Mouse (Mus musculus) midbrain, embryonic 11.5 days (tissue): ENCODE results near the gene Mettl16. TPM values are rescaled to one million over a fixed set of nuclear protein-coding genes. Genes with fewer than 3 reads are reported as not detected.

Experiments
- ATAC-seq: fragments of 200-750 bp; cut with Nextera tagmentation; 2 replicates; pipeline ENCODE4 v1.8.0; 2017; ENCODE audit warnings: moderate TSS enrichment, moderate library complexity; ENCODE audit not compliant: low FRiP score
- DNase-seq: peaks from one replicate; pipeline ENCODE4 v3.0.0; 2015; ENCODE audit warnings: low spot score; ENCODE audit errors: missing footprints
- H3K27ac ChIP-seq: fragments of 300-500 bp; sonication (generic); 2 replicates; pipeline ENCODE4 v1.5.1; 2014; ENCODE audit warnings: low read depth, low read length
- H3K27me3 ChIP-seq: fragments of 300-500 bp; sonication (generic); 2 replicates; pipeline ENCODE4 v1.6.1; 2014; ENCODE audit warnings: mild to moderate bottlenecking, low read length, moderate library complexity, mixed read lengths; ENCODE audit not compliant: control insufficient read depth, insufficient read depth
- H3K36me3 ChIP-seq: fragments of 300-500 bp; sonication (generic); 2 replicates; pipeline ENCODE4 v1.6.1; 2014; ENCODE audit warnings: mild to moderate bottlenecking, low read length, moderate library complexity, mixed read lengths; ENCODE audit not compliant: control insufficient read depth, insufficient read depth
- H3K4me1 ChIP-seq: fragments of 300-500 bp; sonication (generic); 2 replicates; pipeline ENCODE4 v1.6.1; 2014; ENCODE audit warnings: low read length; ENCODE audit not compliant: control insufficient read depth, insufficient read depth
- H3K4me2 ChIP-seq: fragments of 300-500 bp; sonication (generic); 2 replicates; pipeline ENCODE4 v1.6.1; 2014; ENCODE audit warnings: mild to moderate bottlenecking, moderate library complexity
- H3K4me3 ChIP-seq: fragments of 300-500 bp; sonication (generic); 2 replicates; pipeline ENCODE4 v1.5.1; 2014; ENCODE audit warnings: low read depth, low read length
- H3K9ac ChIP-seq: fragments of 300-500 bp; sonication (generic); 2 replicates; pipeline ENCODE4 v1.6.1; 2014; ENCODE audit warnings: low read length
- H3K9me3 ChIP-seq: fragments of 300-500 bp; sonication (generic); 2 replicates; pipeline ENCODE4 v1.6.1; 2016; ENCODE audit warnings: low read length; ENCODE audit not compliant: control insufficient read depth
- whole genome bisulfite sequencing: fragments of 180-500 bp; shearing (Covaris S2); extraction: QIAGEN DNeasy Blood & Tissue Kit; methylation state at CpG from one replicate; pipeline ENCODE4 v1.1.7; 2014; 5-methylcytosine and 5-hydroxymethylcytosine counted together
- polyA plus RNA-seq: library from polyadenylated mRNA; unstranded; fragments of >200 nt; fragmentation: Nextera tagmentation; extraction: Ambion mirVana; gene quantifications from 2 replicates; pipeline ENCODE4 v1.2.1, GENCODE M21; 2014

Mettl16 gene
- polyA plus RNA-seq, 1 experiment from 2014 or later = 48.5 TPM

DNA sequence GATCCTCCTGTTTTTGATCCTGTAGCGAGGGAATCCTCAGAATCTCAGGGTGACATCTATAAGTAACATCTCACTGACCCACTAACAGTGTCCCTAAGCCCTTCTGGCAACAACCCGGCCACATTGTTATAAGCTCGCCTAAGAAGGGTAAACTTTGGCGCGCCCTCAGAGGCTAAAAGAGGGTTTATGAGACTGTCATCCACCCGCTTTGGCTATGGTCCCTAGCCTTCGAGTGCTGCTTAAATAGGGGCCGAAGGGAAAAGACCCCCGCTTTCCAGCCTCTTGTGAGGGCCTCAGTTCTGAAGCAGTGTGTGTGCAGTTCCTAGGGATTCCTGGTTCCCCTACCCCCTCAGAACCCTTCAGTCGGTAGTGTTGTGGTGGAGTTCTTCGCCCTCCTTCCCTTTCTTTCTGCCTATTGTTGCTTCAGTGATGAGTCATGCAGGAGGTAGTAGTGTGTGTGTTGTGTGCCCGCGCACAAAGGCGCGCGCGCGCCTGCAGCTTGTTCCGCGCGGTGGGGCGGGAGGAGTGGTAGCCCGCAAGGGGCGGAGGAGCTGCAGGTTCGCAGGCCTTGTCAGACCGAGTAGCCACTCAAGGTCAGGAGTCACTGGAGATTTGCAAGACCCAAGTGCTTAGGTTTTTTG lies 62.0 kb downstream of the Mettl16 start:
- ATAC-seq = no peak
- Histone ChIP-seq H3K36me3 (no peaks in the 10 kb centered on the region), H3K27ac (peak overlapping the region; percentile 67), H3K4me3 (peak overlapping the region; percentile 81), H3K4me1 (peaks cover 28% of the 10 kb centered on the region), H3K27me3 (no peaks in the 10 kb centered on the region), H3K9me3 (no peaks in the 10 kb centered on the region), H3K4me2 (peak overlapping the region; percentile 87), H3K9ac (peak overlapping the region; percentile 47)
- under 1% methylated on average over 26 of the region's 26 CpGs for WGBS
- peak; percentile 93 for DNase-seq

DNA sequence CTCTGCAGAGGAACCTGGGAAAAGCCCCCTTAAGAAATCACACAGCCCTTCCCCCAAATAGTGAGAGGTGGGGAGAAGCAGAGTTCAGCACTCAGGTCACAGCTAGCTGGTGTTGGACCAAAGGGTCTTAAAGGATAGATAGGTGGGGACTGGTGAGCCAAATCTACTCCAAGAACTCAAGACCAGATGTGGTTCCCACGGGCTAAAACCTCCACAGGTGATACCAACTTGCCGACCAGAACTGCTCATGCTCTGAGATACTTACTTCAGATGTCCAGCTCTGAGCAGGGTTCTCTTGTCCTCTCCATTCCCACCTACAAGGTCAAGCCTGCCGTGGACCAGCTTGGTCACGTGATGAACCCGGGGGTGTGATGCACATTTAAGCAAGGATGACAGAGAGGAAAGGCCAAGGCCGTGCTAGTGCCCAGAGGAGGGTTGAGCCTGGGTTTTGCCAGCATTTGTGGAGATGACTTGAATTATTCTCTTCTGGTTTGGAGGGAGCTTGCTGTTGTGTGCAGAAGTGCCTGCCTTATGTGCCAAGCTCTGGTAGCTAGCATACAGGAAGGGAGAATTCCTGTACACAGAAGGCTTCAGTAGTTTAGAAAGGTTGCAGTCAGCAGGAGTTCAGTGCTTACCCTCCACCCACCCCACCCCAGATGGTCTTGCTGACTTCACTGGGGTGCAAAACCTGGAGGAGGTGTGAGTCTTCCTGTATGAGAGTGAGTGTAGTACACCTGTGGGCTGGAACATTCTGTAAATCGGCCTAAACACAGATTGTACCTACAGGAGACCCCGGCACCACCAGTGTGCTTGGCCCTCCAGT lies 63.1 kb downstream of the Mettl16 start:
- Histone ChIP-seq H3K4me3 (no peak overlapping the region), H3K9ac (peak overlapping the region; percentile 16; the same call in 1 of the 2 replicates), H3K9me3 (no peaks in the 10 kb centered on the region), H3K36me3 (no peaks in the 10 kb centered on the region), H3K27ac (no peak overlapping the region), H3K27me3 (no peaks in the 10 kb centered on the region), H3K4me1 (peaks cover 32% of the 10 kb centered on the region), H3K4me2 (peak overlapping the region; percentile 87)
- 83% methylated on average over 8 of the region's 8 CpGs for WGBS
- ATAC-seq (no peak), DNase-seq (no peak)

DNA sequence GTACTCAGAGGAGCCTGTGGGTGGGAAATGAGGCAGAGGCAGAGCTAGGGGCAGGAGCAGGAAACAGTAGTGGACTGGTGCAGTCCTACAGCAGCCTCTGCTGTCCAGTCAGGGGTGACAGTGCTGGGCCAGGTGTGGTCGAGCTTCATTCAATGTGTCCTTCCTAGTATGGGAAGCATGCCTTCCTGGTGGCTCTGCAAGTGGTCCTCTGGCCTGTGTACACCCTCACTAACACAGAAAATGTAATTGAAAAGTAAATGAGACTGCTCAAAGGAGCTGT lies 63.7 kb downstream of the Mettl16 start:
- Histone ChIP-seq H3K4me1 (peaks cover 32% of the 10 kb centered on the region), H3K27me3 (no peaks in the 10 kb centered on the region), H3K36me3 (no peaks in the 10 kb centered on the region), H3K9ac (no peak overlapping the region), H3K4me2 (no peak overlapping the region), H3K4me3 (no peak overlapping the region), H3K9me3 (no peaks in the 10 kb centered on the region), H3K27ac (no peak overlapping the region)
- 79% methylated on average over 1 of the region's 1 CpGs for WGBS
- ATAC-seq (no peak), DNase-seq (no peak)

DNA sequence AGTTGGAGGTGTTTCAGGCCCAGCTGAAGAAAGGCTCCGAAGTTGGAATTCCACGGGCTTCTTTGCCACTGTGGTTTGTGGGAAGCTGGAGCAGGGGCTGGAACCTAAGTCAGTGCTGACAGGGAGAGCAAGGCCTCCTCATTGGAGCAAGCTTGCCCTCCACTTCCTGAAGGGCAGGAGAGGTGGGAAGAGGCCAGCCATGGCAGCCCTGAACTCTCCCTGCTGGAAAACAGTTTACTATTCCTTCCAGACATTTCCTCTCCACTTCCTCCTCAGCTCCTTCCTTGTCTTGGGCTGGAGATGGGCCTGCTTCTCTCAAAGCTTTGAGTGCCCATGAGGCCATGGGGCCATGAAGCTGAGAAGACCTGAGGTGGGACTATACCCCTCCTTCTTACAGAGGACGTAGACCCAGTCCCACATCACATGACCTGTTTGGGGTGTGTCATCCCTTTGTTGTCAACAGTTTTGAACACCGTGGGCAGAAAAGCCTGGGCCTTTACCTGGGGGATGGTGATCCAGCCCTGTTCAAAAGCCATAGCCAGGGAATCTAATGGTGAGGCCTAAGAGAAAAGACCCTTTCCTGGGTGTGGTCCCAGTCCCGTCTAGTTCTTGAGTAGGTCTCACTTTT lies 64.1 kb downstream of the Mettl16 start:
- no peak overlapping the region for H3K4me3 ChIP-seq
- no peak overlapping the region for H3K27ac ChIP-seq
- peaks cover 32% of the 10 kb centered on the region for H3K4me1 ChIP-seq
- no peak overlapping the region for H3K9ac ChIP-seq
- DNase-seq (no peak), ATAC-seq (no peak)
- WGBS = 73% methylated on average over 5 of the region's 5 CpGs
- H3K27me3 ChIP-seq = no peaks in the 10 kb centered on the region
- no peak overlapping the region for H3K4me2 ChIP-seq
- no peaks in the 10 kb centered on the region for H3K36me3 ChIP-seq
- no peaks in the 10 kb centered on the region for H3K9me3 ChIP-seq

DNA sequence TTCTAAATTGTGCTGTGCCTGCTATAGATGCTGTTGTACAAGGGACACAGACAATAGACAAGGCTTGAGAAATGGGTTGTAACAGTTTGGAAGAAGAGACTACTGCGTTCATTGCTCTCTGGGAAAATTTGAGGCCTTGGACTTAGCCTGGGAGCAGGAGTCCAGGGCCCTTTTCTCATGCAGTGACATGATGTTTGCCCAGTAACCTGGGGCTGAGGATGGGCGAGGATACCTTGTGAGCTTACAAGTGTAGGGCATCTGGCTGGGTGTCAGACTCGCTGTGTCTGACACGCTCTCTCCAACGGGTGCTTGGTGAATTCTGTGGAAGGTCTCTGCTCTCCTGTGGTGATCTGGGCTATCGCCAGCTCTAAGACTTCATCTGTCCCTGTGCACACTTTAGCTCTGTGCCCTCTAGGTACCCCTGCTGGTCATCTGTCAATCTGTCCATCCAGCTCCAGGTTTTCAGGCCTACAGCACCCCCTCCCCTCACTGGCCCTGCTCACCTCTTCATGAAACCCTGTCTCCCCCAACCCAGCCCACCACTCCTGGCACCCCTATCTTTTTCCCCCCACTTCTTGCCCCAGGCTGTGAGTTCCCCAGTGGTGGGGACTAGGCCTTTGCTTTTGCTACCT lies 65.1 kb downstream of the Mettl16 start:
- Histone ChIP-seq H3K9ac (no peak overlapping the region), H3K4me2 (no peak overlapping the region), H3K36me3 (no peaks in the 10 kb centered on the region), H3K27me3 (no peaks in the 10 kb centered on the region), H3K4me1 (peaks cover 32% of the 10 kb centered on the region), H3K4me3 (no peak overlapping the region), H3K27ac (no peak overlapping the region), H3K9me3 (no peaks in the 10 kb centered on the region)
- ATAC-seq = no peak
- no peak for DNase-seq
- WGBS = 85% methylated on average over 6 of the region's 6 CpGs

DNA sequence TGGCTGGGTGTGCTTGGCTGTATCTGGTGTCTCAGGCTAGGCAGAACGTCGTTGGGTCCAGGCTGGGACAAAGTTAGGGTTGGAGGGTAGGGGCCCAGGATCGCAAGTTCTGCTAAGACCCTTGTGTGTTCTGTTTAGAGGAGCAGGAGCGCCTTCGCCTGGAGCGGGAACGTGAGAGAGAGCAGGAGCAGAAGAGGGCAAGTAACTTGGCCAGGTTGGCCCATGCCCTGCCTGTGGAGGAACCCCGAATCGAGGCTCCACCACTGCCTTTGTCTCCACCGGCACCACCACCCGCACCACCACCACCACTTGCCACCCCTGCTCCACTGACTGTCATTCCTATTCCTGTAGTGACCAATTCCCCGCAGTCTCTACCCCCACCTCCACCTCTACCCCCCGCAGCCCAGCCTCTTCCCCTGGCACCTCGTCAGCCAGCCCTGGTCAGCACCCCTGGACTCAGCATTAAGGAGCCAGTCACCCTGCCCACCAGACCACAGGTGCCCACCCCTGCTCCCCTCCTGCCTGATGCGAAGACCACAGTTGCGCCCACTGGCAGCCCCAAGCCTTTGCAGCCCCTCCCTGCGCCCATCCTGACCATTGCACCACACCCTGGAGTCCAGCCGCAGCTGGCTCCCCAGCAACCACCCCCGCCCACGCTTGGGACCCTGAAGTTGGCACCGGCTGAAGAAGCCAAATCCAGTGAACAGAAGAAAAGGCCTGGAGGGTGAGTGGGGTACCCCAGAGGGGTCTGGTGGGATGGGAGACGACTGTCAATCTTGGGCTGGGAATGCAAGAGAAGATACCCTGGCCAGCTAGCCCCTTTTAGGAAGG lies 65.8 kb downstream of the Mettl16 start:
- H3K36me3 ChIP-seq = no peaks in the 10 kb centered on the region
- DNase-seq (no peak), ATAC-seq (no peak)
- no peak overlapping the region for H3K27ac ChIP-seq
- H3K9ac ChIP-seq = no peak overlapping the region
- H3K9me3 ChIP-seq = no peaks in the 10 kb centered on the region
- no peak overlapping the region; the same call in 1 of the 2 replicates for H3K4me2 ChIP-seq
- H3K4me3 ChIP-seq = no peak overlapping the region
- WGBS = 90% methylated on average over 22 of the region's 22 CpGs
- peaks cover 32% of the 10 kb centered on the region for H3K4me1 ChIP-seq
- no peaks in the 10 kb centered on the region for H3K27me3 ChIP-seq

DNA sequence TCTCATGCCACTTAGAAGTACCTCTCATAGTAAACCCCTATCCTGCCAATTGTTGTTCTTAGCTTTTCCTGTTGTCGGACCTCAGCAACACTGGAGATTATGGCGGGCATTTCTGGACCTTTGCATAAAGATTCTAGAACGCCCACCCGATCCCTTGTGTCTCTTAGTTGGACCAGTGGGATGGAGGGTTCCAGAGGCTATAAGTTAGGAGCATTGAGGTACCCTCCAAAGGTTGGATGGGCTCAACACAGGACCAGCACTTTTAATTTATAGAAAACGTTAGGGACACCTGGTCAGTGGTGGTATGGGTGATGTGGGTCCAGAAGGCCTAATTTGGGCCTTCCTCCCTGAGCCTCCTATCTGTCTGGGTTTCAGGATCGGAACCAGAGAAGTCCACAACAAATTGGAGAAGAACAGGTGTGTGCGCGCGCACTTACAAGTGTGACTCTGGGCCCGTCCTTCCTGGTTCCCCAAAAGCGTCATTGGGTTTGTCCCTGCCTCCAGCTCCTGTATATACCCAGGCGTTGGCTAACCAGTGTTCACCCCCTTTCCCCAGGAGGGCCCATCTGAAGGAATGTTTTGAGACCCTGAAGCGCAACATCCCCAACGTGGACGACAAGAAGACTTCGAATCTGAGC lies 66.5 kb downstream of the Mettl16 start:
- H3K9ac ChIP-seq = peak overlapping the region; percentile 71
- H3K4me3 ChIP-seq = peak overlapping the region; percentile 58
- 46% methylated on average over 16 of the region's 16 CpGs for WGBS
- ATAC-seq (no peak), DNase-seq (no peak)
- no peaks in the 10 kb centered on the region for H3K27me3 ChIP-seq
- H3K9me3 ChIP-seq = no peaks in the 10 kb centered on the region
- H3K4me1 ChIP-seq = peaks cover 32% of the 10 kb centered on the region
- H3K36me3 ChIP-seq = no peaks in the 10 kb centered on the region
- peak overlapping the region; percentile 82; the same call in 1 of the 2 replicates for H3K27ac ChIP-seq
- H3K4me2 ChIP-seq = peak overlapping the region; percentile 90

DNA sequence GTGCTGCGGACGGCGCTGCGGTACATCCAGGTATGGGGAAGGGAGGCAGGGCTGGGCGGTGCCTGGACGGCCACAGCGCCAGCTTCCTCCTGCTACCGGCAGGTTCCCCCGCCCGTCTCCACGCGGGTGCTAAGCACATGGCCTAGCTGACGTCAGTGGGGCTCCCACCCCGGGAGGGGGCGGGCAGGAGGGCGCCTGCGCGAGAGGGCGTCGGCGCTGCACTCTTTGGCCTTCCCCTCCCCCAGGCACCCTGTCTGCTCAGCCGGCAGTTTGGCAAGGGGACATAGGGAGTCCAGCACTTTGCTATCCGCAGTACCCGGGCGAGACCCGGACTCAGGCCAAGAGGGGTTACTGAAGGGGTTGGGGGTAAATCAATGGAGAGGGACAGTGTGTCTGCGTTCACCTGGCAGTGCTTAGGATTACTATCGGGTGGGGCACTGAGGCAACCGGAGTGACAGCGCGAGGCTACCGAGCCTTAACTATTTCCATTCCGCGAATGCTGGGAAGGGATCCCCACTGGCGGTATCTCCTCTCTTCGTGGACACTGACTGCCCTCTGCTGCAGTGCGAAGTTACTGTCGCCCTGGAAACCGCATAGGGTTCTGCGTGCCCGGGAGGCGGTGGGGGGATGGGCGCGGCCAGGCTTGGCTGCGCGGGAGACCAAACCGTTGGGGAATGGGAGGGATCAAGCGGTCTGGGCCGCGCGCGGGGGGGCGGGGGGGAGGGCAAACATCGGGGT lies 67.2 kb downstream of the Mettl16 start:
- DNase-seq = peak; percentile 97
- Histone ChIP-seq H3K9ac (peak overlapping the region; percentile 71), H3K27ac (peak overlapping the region; percentile 82), H3K4me1 (peaks cover 27% of the 10 kb centered on the region), H3K9me3 (no peaks in the 10 kb centered on the region), H3K36me3 (peaks cover 3% of the 10 kb centered on the region; the same call in 1 of the 2 replicates), H3K4me3 (peak overlapping the region; percentile 58), H3K4me2 (peak overlapping the region; percentile 90), H3K27me3 (no peaks in the 10 kb centered on the region)
- under 1% methylated on average over 53 of the region's 54 CpGs for WGBS
- ATAC-seq = peak; percentile 84
